17 mouse cellular contexts compared by ENCODE assay signal in the genomic region with DNA sequence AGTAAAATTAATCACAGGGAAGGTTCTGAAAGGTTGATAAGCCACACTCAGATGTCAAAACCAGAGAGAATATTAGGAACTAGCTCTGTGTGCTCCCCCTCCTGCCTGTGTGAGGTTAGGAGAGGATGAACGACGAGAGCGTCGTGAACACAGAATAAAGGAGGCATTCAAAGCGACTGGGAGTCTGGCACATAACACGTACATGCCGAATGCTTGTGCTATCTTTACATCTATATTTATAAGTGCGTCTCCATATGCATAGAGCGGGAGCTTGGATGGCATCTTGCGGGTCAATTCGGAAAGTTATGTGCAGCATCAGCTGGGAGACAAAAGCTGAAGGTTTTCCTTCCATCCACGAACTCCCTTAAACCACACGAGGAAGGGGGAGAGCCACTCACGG.
"Had no signal": no experiment of that assay in that cellular context is flagged by ENCODE, and none has a peak within 500 bp of the region (broad histone marks: within the 10 kb centered on the region; RNA-seq: fewer than 3 reads in every experiment).

No protein-coding gene starts in this region.

- DNase-seq: kidney, postnatal 10 days; kidney, postnatal 36 days; layer of hippocampus, postnatal 36 days; liver; lung, adult 18-20 months; lung, postnatal 14 days; lung, postnatal 4 days; midbrain, embryonic 14.5 days; right cerebral cortex, postnatal 25 days; thymus, adult 18-20 months; thymus, postnatal 36 days had no signal

- H3K27me3 ChIP-seq: kidney, embryonic 15.5 days; limb, embryonic 13.5 days; liver, embryonic 12.5 days; liver, embryonic 15.5 days had no signal

- ATAC-seq: liver, embryonic 12.5 days had no signal

- H3K36me3 ChIP-seq: kidney, embryonic 15.5 days; liver, embryonic 12.5 days; liver, embryonic 15.5 days had no signal

- H3K4me2 ChIP-seq: kidney, embryonic 15.5 days; limb, embryonic 13.5 days; liver, embryonic 12.5 days; liver, embryonic 15.5 days; midbrain, embryonic 11.5 days had no signal

- H3K27ac ChIP-seq: kidney, embryonic 15.5 days; limb, embryonic 10.5 days; limb, embryonic 13.5 days; liver, embryonic 12.5 days; liver, embryonic 15.5 days had no signal

- H3K4me1 ChIP-seq: kidney, embryonic 15.5 days; liver, embryonic 12.5 days; liver, embryonic 15.5 days had no signal

- H3K9ac ChIP-seq: kidney, embryonic 15.5 days; limb, embryonic 13.5 days; liver, embryonic 12.5 days; liver, embryonic 15.5 days had no signal

- H3K9me3 ChIP-seq: kidney, embryonic 15.5 days; liver, embryonic 12.5 days; liver, embryonic 15.5 days had no signal

- H3K4me3 ChIP-seq: kidney, embryonic 15.5 days; limb, embryonic 10.5 days; limb, embryonic 13.5 days; liver, embryonic 12.5 days; liver, embryonic 15.5 days had no signal
